Mouse (Mus musculus): ENCODE measurements around the gene Sdc4.

DNA sequence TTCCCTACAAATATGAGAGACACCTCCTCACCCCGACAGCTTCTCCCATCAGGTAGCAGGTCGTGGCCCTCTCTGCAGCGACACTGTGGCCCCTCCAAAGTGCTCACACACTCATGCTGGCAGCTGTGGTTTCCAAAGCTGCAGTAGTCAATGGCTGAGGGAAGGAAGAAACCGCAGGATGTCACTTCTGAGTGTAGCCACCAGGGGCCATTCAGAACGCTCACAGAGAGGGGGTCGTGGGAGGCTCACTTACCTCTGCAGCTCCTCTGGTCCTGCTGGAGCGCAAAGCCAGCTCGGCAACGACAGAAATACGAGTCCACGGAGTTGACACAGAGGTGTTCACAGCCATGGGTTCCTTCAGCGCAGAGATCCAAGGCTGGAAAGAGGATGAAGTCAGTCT lies 46.8 kb downstream of the Sdc4 start:
- TF ChIP-seq GATA1 (IDR thresholded peaks at IDR 0.05; ENCODE audit: borderline replicate concordance, low read length) = no peak
- TF ChIP-seq FLI1 (IDR thresholded peaks at IDR 0.05; ENCODE audit: low read length) = no peak

Data from megakaryocyte, embryonic 14.5 days (primary cell).